Mouse (Mus musculus) spleen, postnatal 4 days (tissue): Measurements from ENCODE around the gene Sval3.

Source experiments
- DNase-seq, 2 experiments: peaks; one replicate each; pipeline ENCODE4 v3.0.0; 2022; ENCODE audit warnings: low spot score in 2 of 2

Gene Sval3

DNA sequence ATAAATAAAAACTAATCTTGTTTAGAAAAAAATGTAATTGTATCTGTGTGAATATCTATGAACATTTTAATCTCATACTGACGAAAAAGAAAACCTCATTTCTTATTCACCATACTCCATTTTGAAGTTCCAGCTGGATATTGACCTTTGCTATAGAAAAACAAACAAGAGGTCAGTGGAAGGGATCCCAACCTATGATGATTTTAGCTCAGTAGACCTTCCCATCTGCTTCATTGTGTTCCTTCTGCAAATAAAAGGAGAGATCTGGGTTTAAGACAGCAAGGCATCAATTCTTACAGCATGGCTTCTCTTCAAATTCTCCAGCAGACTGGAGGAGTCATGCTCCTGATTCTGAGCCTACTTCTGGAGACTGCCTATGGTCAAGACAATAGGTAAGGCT lies at the start of gene Sval3:
Gene Sval3 (plus strand): TSS at position 301 of the 400 bp plus-strand sequence.
- no peak for DNase-seq

DNA sequence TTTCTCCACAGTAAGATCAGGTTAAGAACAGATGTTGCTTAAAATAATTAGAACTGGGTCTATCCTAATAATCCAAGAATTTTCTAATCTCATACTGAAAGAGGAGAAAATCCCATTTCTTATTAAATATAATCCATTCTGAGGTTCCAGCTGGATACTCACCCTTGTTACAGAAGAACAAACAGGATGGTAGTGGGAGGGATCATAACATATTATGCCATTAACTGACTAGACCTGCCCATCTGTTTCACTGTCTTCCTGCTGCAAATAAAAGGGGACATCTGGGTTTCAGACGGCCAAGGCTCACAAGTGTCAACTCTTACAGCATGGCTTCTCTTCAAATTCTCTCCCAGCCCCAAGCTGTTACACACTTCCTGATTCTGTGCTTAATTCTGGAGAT lies 16.6 kb upstream of the Sval3 start, which contains the start of gene Sval1:
Gene Sval1 (plus strand): TSS at position 301 of the 400 bp plus-strand sequence.
- no peak for DNase-seq
